Mouse (Mus musculus): ENCODE results near the gene Atp2c1.

GRCm38 (mm10) chr9:105523038-105523437 is 4.1 kb downstream of the Atp2c1 start:
- no peak for TF ChIP-seq CTCF (IDR thresholded peaks at IDR 0.05; ENCODE audit: insufficient read depth, low read length)
- TF ChIP-seq POLR2A (IDR thresholded peaks at IDR 0.05; ENCODE audit: borderline replicate concordance, extremely low read depth, low read depth, low read length) = no peak

Measured in lung, adult 2 months (tissue).